Mouse (Mus musculus): ENCODE data around the gene Ttc29. TPM values are rescaled to one million over a fixed set of nuclear protein-coding genes. Genes with fewer than 3 reads are reported as not detected.

Gene Ttc29
- polyA plus RNA-seq, 1 experiment from 2014 or later: 0.14 TPM

DNA sequence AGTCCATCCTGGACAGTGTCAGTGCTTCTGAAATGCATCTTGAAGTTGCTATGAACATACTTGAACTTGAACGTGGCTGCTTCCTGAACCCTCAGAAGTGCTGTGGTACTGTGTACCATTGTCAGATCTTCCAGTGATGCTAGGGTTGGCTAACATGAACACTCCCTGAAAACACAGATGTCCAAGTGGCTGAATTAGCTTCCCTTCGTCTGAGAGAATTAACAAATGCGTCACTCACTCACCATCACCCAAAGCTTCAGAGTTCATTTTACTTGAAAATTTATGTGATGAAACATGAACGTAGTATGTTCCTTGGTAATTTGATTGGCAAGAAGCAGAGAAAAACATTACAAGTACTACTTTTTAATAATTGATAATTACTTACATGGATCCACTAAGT is 129.1 kb downstream of the Ttc29 start:
- H3K36me3 ChIP-seq (ENCODE audit: control insufficient read depth, insufficient read depth, low read length): no peaks in the 10 kb centered on the region
- no peak overlapping the region for H3K4me2 ChIP-seq (ENCODE audit: low read depth, low read length)
- ATAC-seq (ENCODE audit: insufficient read depth, low FRiP score): no peak
- H3K27ac ChIP-seq (ENCODE audit: low read length): no peak overlapping the region
- H3K27me3 ChIP-seq (ENCODE audit: control insufficient read depth, insufficient read depth, low read length): no peaks in the 10 kb centered on the region
- H3K4me3 ChIP-seq (replicated peaks; ENCODE audit: low read length): no peak overlapping the region
- H3K9ac ChIP-seq (ENCODE audit: low read length): no peak overlapping the region
- no peaks in the 10 kb centered on the region for H3K4me1 ChIP-seq (ENCODE audit: control insufficient read depth, insufficient read depth, low read length)
- no peaks in the 10 kb centered on the region for H3K9me3 ChIP-seq (replicated peaks; ENCODE audit: control insufficient read depth, low read length)
- 76% methylated on average over 4 of the region's 4 CpGs for WGBS

DNA sequence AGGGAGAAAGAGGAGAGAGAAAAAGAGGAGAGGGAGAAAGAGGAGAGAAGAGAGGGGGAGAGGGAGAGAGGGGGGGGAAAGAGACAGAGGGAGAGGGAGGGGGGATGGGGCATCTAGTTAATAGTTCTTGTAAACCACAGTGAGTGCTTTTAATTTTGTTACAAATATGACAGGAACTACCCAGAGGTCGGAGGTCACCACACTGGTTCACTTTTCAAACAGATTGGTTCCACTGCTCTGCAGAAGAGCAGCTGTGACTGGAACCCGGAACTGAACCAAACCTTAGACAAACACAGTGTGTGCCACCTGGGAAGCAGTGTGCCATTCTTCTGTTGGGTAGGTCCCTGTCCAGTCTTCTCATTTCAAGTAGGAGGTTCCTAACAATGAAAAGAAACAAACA is 130.9 kb downstream of the Ttc29 start:
- H3K4me2 ChIP-seq (ENCODE audit: low read depth, low read length): no peak overlapping the region
- H3K27me3 ChIP-seq (ENCODE audit: control insufficient read depth, insufficient read depth, low read length): no peaks in the 10 kb centered on the region
- no peak overlapping the region for H3K27ac ChIP-seq (ENCODE audit: low read length)
- no peak overlapping the region for H3K4me3 ChIP-seq (replicated peaks; ENCODE audit: low read length)
- H3K4me1 ChIP-seq (ENCODE audit: control insufficient read depth, insufficient read depth, low read length): no peaks in the 10 kb centered on the region
- no peak for ATAC-seq (ENCODE audit: insufficient read depth, low FRiP score)
- H3K9ac ChIP-seq (ENCODE audit: low read length): no peak overlapping the region
- H3K36me3 ChIP-seq (ENCODE audit: control insufficient read depth, insufficient read depth, low read length): no peaks in the 10 kb centered on the region
- WGBS: 43% methylated on average over 2 of the region's 2 CpGs
- H3K9me3 ChIP-seq (replicated peaks; ENCODE audit: control insufficient read depth, low read length): no peaks in the 10 kb centered on the region

DNA sequence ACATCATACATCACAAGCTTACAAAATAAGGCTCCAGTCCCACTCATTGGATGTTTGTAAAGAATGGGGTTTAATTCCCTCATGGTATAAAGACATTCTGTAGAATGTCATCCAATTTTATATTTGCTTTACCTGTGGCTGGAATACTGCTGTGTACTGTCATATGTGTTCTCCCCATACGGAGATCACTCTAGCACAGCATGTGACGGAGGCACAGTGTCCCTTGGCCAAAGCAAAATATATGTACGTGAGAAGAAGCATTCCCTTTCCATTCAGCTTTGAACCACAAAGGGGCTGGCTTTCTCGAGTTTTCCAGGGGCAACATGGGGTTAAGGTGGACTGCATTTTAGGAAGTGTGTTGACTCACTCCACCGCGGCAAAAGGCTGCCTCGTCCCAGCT is 132.6 kb downstream of the Ttc29 start:
- no peak overlapping the region for H3K9ac ChIP-seq (ENCODE audit: low read length)
- H3K4me1 ChIP-seq (ENCODE audit: control insufficient read depth, insufficient read depth, low read length): no peaks in the 10 kb centered on the region
- WGBS: 42% methylated on average over 7 of the region's 7 CpGs
- no peaks in the 10 kb centered on the region for H3K27me3 ChIP-seq (ENCODE audit: control insufficient read depth, insufficient read depth, low read length)
- H3K9me3 ChIP-seq (replicated peaks; ENCODE audit: control insufficient read depth, low read length): no peaks in the 10 kb centered on the region
- H3K27ac ChIP-seq (ENCODE audit: low read length): no peak overlapping the region
- H3K4me2 ChIP-seq (ENCODE audit: low read depth, low read length): no peak overlapping the region
- no peak for ATAC-seq (ENCODE audit: insufficient read depth, low FRiP score)
- no peak overlapping the region for H3K4me3 ChIP-seq (replicated peaks; ENCODE audit: low read length)
- H3K36me3 ChIP-seq (ENCODE audit: control insufficient read depth, insufficient read depth, low read length): no peaks in the 10 kb centered on the region

DNA sequence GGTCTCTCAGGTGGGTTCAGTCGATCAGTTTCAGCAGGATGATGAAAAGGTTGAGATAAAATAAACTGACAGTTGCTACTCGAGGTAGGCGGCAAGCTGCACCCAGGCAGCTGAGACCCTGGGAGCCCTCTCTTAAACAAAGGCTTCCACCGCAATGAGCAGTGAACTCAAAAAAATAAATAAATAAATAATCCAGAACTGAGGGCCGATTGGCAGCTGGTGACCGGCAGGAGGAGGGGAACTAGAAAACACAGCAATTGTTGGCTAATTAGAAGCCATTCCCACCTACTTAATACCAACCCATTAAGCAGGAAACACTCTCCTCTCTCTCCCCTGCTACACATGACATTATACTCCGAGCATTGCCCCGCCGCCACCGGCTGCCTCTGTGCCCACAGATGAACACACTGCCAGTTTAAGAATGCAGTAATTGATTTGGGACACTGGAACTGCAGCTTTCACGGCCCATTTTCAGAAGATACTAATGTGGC is 133.1 kb downstream of the Ttc29 start:
- Histone ChIP-seq H3K4me3 (replicated peaks; ENCODE audit: low read length) (no peak overlapping the region), H3K36me3 (ENCODE audit: control insufficient read depth, insufficient read depth, low read length) (no peaks in the 10 kb centered on the region), H3K4me2 (ENCODE audit: low read depth, low read length) (no peak overlapping the region), H3K4me1 (ENCODE audit: control insufficient read depth, insufficient read depth, low read length) (no peaks in the 10 kb centered on the region), H3K27ac (ENCODE audit: low read length) (no peak overlapping the region), H3K9ac (ENCODE audit: low read length) (no peak overlapping the region), H3K9me3 (replicated peaks; ENCODE audit: control insufficient read depth, low read length) (no peaks in the 10 kb centered on the region), H3K27me3 (ENCODE audit: control insufficient read depth, insufficient read depth, low read length) (no peaks in the 10 kb centered on the region)
- no peak for ATAC-seq (ENCODE audit: insufficient read depth, low FRiP score)
- WGBS: 32% methylated on average over 11 of the region's 11 CpGs

DNA sequence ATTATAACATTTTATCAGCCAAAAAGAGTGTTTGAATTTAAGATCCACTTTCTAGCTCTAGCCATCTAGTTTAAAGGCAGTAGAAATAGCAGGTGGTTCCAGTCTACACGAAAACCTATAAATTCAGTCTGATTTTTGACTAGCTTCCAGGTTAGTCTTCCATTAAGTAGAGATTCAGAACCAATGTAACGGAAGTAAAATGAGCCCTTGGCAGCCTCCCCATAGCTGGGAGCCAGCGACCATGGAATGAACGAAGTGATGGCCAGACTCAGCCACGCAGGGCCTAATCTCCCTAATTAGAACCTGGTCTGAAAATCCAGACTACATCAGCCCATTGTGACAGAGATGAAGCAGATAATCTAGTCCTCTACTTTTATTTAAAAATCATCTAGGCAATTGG is 140.8 kb downstream of the Ttc29 start:
- H3K36me3 ChIP-seq (ENCODE audit: control insufficient read depth, insufficient read depth, low read length): no peaks in the 10 kb centered on the region
- no peaks in the 10 kb centered on the region for H3K27me3 ChIP-seq (ENCODE audit: control insufficient read depth, insufficient read depth, low read length)
- no peak overlapping the region for H3K27ac ChIP-seq (ENCODE audit: low read length)
- 67% methylated on average over 5 of the region's 5 CpGs for WGBS
- no peak overlapping the region for H3K4me3 ChIP-seq (replicated peaks; ENCODE audit: low read length)
- no peaks in the 10 kb centered on the region for H3K9me3 ChIP-seq (replicated peaks; ENCODE audit: control insufficient read depth, low read length)
- no peak overlapping the region for H3K9ac ChIP-seq (ENCODE audit: low read length)
- no peak overlapping the region for H3K4me2 ChIP-seq (ENCODE audit: low read depth, low read length)
- H3K4me1 ChIP-seq (ENCODE audit: control insufficient read depth, insufficient read depth, low read length): no peaks in the 10 kb centered on the region
- no peak for ATAC-seq (ENCODE audit: insufficient read depth, low FRiP score)

DNA sequence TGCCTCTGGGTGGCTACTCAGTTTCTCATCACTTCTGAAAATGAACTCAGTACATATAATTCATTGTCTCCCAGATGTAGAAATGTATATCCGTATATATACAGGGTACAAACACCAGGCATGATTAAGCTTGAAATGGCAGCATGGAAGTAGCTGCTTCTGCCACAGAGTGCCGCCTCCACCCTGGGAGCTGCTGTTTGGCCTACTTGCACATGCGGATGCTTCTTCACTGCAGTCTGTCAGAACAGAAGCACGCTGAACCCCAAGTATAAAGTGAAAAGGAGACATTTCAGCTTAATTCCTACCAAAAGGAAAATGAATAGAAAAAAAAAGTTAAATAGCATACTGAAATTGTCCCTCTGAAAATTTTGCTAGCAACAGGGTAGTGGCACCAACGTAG is 141.7 kb downstream of the Ttc29 start:
- 80% methylated on average over 5 of the region's 5 CpGs for WGBS
- Histone ChIP-seq H3K4me3 (replicated peaks; ENCODE audit: low read length) (no peak overlapping the region), H3K9me3 (replicated peaks; ENCODE audit: control insufficient read depth, low read length) (no peaks in the 10 kb centered on the region), H3K27ac (ENCODE audit: low read length) (no peak overlapping the region), H3K27me3 (ENCODE audit: control insufficient read depth, insufficient read depth, low read length) (no peaks in the 10 kb centered on the region), H3K4me2 (ENCODE audit: low read depth, low read length) (no peak overlapping the region), H3K36me3 (ENCODE audit: control insufficient read depth, insufficient read depth, low read length) (no peaks in the 10 kb centered on the region), H3K9ac (ENCODE audit: low read length) (no peak overlapping the region), H3K4me1 (ENCODE audit: control insufficient read depth, insufficient read depth, low read length) (no peaks in the 10 kb centered on the region)
- ATAC-seq (ENCODE audit: insufficient read depth, low FRiP score): no peak

DNA sequence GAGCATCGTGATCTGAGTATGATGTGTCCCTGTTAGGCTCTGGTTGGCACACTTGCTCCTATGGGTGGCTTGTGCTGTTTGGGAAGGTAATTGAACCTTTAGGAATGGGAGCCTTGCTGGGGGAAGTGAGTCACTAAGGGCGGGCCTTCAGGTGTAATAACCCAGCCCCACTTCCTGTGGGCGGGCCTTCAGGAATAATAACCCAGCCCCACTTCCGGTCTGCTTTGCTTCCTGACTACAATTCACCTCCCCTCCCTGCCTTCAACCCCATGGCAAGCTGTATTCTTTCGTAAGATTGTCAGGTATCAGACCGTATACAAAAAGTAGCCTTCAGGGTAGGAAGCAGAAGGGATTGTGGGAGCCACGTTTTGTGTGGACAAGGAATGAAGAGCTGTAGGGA is 177.7 kb downstream of the Ttc29 start:
- Histone ChIP-seq H3K9ac (ENCODE audit: low read length) (no peak overlapping the region), H3K36me3 (ENCODE audit: control insufficient read depth, insufficient read depth, low read length) (no peaks in the 10 kb centered on the region), H3K4me3 (replicated peaks; ENCODE audit: low read length) (no peak overlapping the region), H3K27ac (ENCODE audit: low read length) (no peak overlapping the region), H3K4me1 (ENCODE audit: control insufficient read depth, insufficient read depth, low read length) (no peaks in the 10 kb centered on the region), H3K9me3 (replicated peaks; ENCODE audit: control insufficient read depth, low read length) (no peaks in the 10 kb centered on the region), H3K4me2 (ENCODE audit: low read depth, low read length) (no peak overlapping the region), H3K27me3 (ENCODE audit: control insufficient read depth, insufficient read depth, low read length) (no peaks in the 10 kb centered on the region)
- WGBS: 82% methylated on average over 7 of the region's 7 CpGs
- ATAC-seq (ENCODE audit: insufficient read depth, low FRiP score): no peak

DNA sequence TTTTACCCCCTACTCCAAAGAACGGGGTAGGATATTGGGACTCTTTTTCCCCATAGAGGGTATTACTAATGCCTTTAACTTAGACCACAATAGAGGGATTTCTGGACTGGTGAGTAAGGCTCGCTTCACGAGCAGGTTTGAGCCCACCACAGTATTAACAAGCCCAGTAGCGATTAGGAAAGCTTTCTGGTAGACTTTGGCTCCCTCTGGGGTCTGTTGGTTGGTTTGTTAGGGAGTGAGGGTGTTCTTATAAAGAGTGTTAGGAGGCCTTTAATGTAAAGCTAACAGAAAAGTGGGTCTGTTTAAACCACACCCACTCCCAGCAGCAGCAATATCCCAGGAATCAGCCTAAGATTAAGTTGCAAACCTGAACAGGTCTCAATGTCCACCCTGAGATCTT is 206.2 kb downstream of the Ttc29 start:
- no peak for ATAC-seq (ENCODE audit: insufficient read depth, low FRiP score)
- Histone ChIP-seq H3K27ac (ENCODE audit: low read length) (no peak overlapping the region), H3K4me2 (ENCODE audit: low read depth, low read length) (no peak overlapping the region), H3K4me1 (ENCODE audit: control insufficient read depth, insufficient read depth, low read length) (no peaks in the 10 kb centered on the region), H3K36me3 (ENCODE audit: control insufficient read depth, insufficient read depth, low read length) (no peaks in the 10 kb centered on the region), H3K4me3 (replicated peaks; ENCODE audit: low read length) (no peak overlapping the region), H3K27me3 (ENCODE audit: control insufficient read depth, insufficient read depth, low read length) (peaks cover 38% of the 10 kb centered on the region), H3K9me3 (replicated peaks; ENCODE audit: control insufficient read depth, low read length) (no peaks in the 10 kb centered on the region), H3K9ac (ENCODE audit: low read length) (no peak overlapping the region)
- 27% methylated on average over 4 of the region's 4 CpGs for WGBS

DNA sequence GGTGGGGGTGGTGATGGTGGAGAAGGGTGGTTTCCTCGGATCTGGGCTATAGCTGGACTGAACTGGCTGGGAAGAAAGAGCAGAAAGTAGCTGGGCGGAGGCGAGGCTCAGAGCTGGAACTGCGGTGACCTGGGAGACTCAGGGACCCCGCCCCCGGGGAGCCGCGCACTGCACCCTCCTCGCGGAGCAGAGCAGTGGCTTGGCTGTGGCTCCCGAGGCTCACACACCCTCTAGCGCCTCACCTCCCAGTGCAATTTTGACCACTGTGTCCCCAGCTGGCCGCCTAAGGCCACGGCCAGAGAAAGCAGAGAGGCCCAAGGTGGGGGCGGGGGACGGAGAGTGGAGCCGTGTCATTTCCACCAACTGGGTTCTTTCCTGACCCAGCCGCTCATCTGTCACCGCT is 207.0 kb downstream of the Ttc29 start:
- Histone ChIP-seq H3K4me1 (ENCODE audit: control insufficient read depth, insufficient read depth, low read length) (no peaks in the 10 kb centered on the region), H3K27me3 (ENCODE audit: control insufficient read depth, insufficient read depth, low read length) (peaks cover 42% of the 10 kb centered on the region), H3K36me3 (ENCODE audit: control insufficient read depth, insufficient read depth, low read length) (no peaks in the 10 kb centered on the region), H3K4me3 (replicated peaks; ENCODE audit: low read length) (peak overlapping the region; percentile 29), H3K4me2 (ENCODE audit: low read depth, low read length) (peak overlapping the region; percentile 49), H3K9ac (ENCODE audit: low read length) (peak overlapping the region; percentile 33; the same call in 1 of the 2 replicates), H3K9me3 (replicated peaks; ENCODE audit: control insufficient read depth, low read length) (no peaks in the 10 kb centered on the region), H3K27ac (ENCODE audit: low read length) (no peak overlapping the region)
- WGBS: 1% methylated on average over 19 of the region's 19 CpGs
- ATAC-seq (ENCODE audit: insufficient read depth, low FRiP score): 0 out of 2 replicates have a peak, but pooled peaks have one; percentile 44

DNA sequence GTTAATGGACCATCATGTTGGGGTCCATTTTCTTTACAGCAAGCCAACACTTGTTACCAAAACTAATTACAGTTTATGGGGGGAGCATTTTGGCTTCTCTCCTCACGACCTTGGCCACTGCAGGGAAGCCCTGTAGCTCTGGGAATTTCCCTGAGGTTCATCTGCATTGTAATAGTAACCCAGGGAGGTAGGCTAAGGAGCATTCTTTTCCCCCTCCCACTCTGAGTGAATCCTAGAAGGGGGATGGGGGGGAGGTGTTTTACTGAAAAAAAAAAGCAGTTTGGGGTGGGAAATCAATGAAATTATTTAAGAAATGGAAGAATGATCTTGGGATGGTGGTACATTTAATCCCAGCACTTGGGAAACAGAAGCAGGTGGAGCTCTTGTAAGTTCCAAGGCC is 210.8 kb downstream of the Ttc29 start:
- WGBS: 3% methylated on average over 1 of the region's 1 CpGs
- H3K27me3 ChIP-seq (ENCODE audit: control insufficient read depth, insufficient read depth, low read length): peaks cover 64% of the 10 kb centered on the region
- H3K4me2 ChIP-seq (ENCODE audit: low read depth, low read length): no peak overlapping the region
- no peak overlapping the region for H3K9ac ChIP-seq (ENCODE audit: low read length)
- H3K4me1 ChIP-seq (ENCODE audit: control insufficient read depth, insufficient read depth, low read length): no peaks in the 10 kb centered on the region
- H3K9me3 ChIP-seq (replicated peaks; ENCODE audit: control insufficient read depth, low read length): no peaks in the 10 kb centered on the region
- H3K27ac ChIP-seq (ENCODE audit: low read length): no peak overlapping the region
- ATAC-seq (ENCODE audit: insufficient read depth, low FRiP score): no peak
- H3K36me3 ChIP-seq (ENCODE audit: control insufficient read depth, insufficient read depth, low read length): no peaks in the 10 kb centered on the region
- H3K4me3 ChIP-seq (replicated peaks; ENCODE audit: low read length): no peak overlapping the region

Data from stomach, embryonic 16.5 days (tissue).